Comparison of ENCODE assay signal across 12 mouse cellular contexts in the genomic region with DNA sequence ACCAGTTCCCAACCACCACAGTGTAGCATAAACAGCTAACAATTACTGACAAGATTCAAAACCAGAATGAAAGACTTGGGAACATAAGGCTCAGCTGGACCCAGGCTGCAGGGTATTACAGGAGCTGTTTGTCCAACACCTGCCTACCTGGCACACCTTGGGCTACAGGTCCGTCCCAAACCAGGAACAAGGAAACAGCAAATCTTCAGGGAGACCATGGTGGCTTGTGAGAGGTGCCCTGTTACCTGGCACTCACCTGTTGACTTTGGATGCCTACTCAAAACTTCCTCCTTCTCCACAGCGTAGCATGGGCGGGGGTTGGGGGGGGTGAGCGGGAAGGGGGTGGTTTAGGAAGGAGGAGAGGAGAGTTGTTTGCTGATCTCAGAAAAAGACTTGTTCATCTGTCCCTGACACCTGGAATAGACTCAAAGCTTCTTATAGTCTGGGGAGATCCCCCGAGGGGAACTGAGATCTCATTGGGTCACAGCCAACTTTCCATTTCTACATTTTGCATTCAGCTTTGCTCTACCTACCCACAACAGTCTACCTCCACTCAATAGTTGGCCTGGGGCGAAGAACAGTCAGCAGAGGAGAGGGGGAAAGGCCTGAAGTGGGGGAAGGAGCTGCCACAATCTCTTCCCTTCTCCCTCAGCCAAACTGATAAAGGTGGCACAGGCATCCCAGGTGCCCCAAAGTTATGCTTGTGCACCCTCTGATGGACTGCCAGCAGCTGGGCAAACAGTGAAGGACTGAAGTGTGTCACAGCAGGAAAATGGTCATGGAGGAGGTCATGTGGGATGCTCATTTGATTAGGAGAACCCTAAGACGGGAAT. TPM values are rescaled to one million over a fixed set of nuclear protein-coding genes. Genes with fewer than 3 reads are reported as not detected.
A peak's percentile ranks its signal among the peaks of the same experiment; 100 is the strongest.
DNase-seq lines count a peak whose midpoint lies in the region; ATAC-seq and TF ChIP-seq lines count a peak whose summit lies in the region.
"Had no signal": no experiment of that assay in that cellular context is flagged by ENCODE, and none has a peak within 500 bp of the region (broad histone marks: within the 10 kb centered on the region; RNA-seq: fewer than 3 reads in every experiment).

No protein-coding gene starts in this region.

- no peak overlapping the region for H3K4me3 ChIP-seq in midbrain, postnatal 0 days (ENCODE audit: low read depth, low read length)
- H3K4me3 ChIP-seq in hindbrain, embryonic 16.5 days (ENCODE audit: low read length): no peak overlapping the region
- H3K4me3 ChIP-seq: midbrain, embryonic 13.5 days had no signal

- peak; percentile 52 to 67 for DNase-seq in lung, adult 18-20 months
- DNase-seq in lung, postnatal 14 days: no peak
- DNase-seq in midbrain, postnatal 0 days (ENCODE audit: low spot score): no peak
- no peak for DNase-seq in frontal cortex, postnatal 10 days (ENCODE audit: low spot score in 2 of 2)
- DNase-seq: cerebellum, postnatal 10 days had no signal

- TF ChIP-seq CTCF in midbrain, postnatal 0 days (IDR thresholded peaks at IDR 0.05): no peak

- no peaks in the 10 kb centered on the region for H3K36me3 ChIP-seq in midbrain, postnatal 0 days (ENCODE audit: insufficient read depth, low read length)
- H3K36me3 ChIP-seq in hindbrain, embryonic 16.5 days (ENCODE audit: control insufficient read depth, insufficient read depth, low read length): no peaks in the 10 kb centered on the region
- H3K36me3 ChIP-seq: G1E; midbrain, embryonic 13.5 days had no signal

- H3K27me3 ChIP-seq in midbrain, postnatal 0 days (ENCODE audit: insufficient read depth, low read length): no peaks in the 10 kb centered on the region
- H3K27me3 ChIP-seq in hindbrain, embryonic 16.5 days (replicated peaks; ENCODE audit: control insufficient read depth, insufficient read depth, low read length): no peaks in the 10 kb centered on the region
- H3K27me3 ChIP-seq: midbrain, embryonic 13.5 days had no signal

- peak; percentile 39 to 48; a peak in 2 of 4 replicates for ATAC-seq in hematopoietic stem cell, adult 5-6 weeks (replicated peaks in 1 of 2; ENCODE audit: insufficient read depth in 1 of 2, low FRiP score in 2 of 2, low TSS enrichment in 1 of 2, low read depth in 1 of 2, poor library complexity in 2 of 2, severe bottlenecking in 2 of 2)
- ATAC-seq in megakaryocyte, adult 5-6 weeks (ENCODE audit: poor library complexity, severe bottlenecking): 0 out of 2 replicates have a peak, but pooled peaks have one; percentile 17
- ATAC-seq in midbrain, postnatal 0 days (ENCODE audit: low FRiP score): no peak
- ATAC-seq in hindbrain, embryonic 16.5 days: no peak
- ATAC-seq: midbrain, embryonic 13.5 days had no signal

- H3K4me2 ChIP-seq in midbrain, postnatal 0 days (ENCODE audit: low read depth, low read length, poor library complexity, severe bottlenecking): no peak overlapping the region
- no peak overlapping the region for H3K4me2 ChIP-seq in hindbrain, embryonic 16.5 days (ENCODE audit: low read length)
- H3K4me2 ChIP-seq: midbrain, embryonic 13.5 days had no signal

- no peak overlapping the region for H3K9ac ChIP-seq in midbrain, postnatal 0 days (replicated peaks; ENCODE audit: low read length, poor library complexity, severe bottlenecking)
- H3K9ac ChIP-seq in hindbrain, embryonic 16.5 days (ENCODE audit: low read depth, low read length): no peak overlapping the region
- H3K9ac ChIP-seq: midbrain, embryonic 13.5 days had no signal

- H3K4me1 ChIP-seq in midbrain, postnatal 0 days (ENCODE audit: insufficient read depth, low read length): no peaks in the 10 kb centered on the region
- H3K4me1 ChIP-seq in hindbrain, embryonic 16.5 days (ENCODE audit: control insufficient read depth, insufficient read depth, low read depth, low read length): no peaks in the 10 kb centered on the region
- H3K4me1 ChIP-seq: midbrain, embryonic 13.5 days had no signal

- WGBS in midbrain, postnatal 0 days: 86% methylated on average over 7 of the region's 7 CpGs
- WGBS in hindbrain, embryonic 16.5 days: 90% methylated on average over 7 of the region's 7 CpGs

- no peak overlapping the region for H3K27ac ChIP-seq in midbrain, postnatal 0 days (ENCODE audit: low read depth, low read length)
- H3K27ac ChIP-seq in hindbrain, embryonic 16.5 days (ENCODE audit: low read depth, low read length): no peak overlapping the region
- H3K27ac ChIP-seq: midbrain, embryonic 13.5 days had no signal

- no peaks in the 10 kb centered on the region for H3K9me3 ChIP-seq in midbrain, postnatal 0 days (ENCODE audit: low read length)
- no peaks in the 10 kb centered on the region for H3K9me3 ChIP-seq in hindbrain, embryonic 16.5 days (ENCODE audit: control insufficient read depth, low read length)
- H3K9me3 ChIP-seq: G1E; midbrain, embryonic 13.5 days had no signal

RNA-seq across cellular contexts. Expression of a gene that starts 6.0 kb away (rescaled TPM):
- not detected in 2 replicates for total RNA-seq in hematopoietic stem cell, adult 5-6 weeks (2017)
- total RNA-seq in megakaryocyte, adult 5-6 weeks (2015): not detected in 2 replicates
- not detected in 2 replicates for total RNA-seq in megakaryocyte, adult 5-6 weeks (2017)
- not detected in 2 replicates for total RNA-seq in midbrain, postnatal 0 days (2014; rRNA removed)
- polyA plus RNA-seq in midbrain, postnatal 0 days (2015; fragmentation: Nextera tagmentation; extraction: Ambion mirVana): not detected in 2 replicates
- polyA plus RNA-seq in hindbrain, embryonic 16.5 days (2015; fragmentation: Nextera tagmentation; extraction: Ambion mirVana): not detected in 2 replicates
- polyA plus RNA-seq: G1E; midbrain, embryonic 13.5 days; neural tube, embryonic 14.5 days had no signal

RNA-seq across cellular contexts. Expression of a gene that starts 19.8 kb away (rescaled TPM):
- total RNA-seq in hematopoietic stem cell, adult 5-6 weeks (2017): not detected in 2 replicates
- not detected in 2 replicates for total RNA-seq in megakaryocyte, adult 5-6 weeks (2015)
- total RNA-seq in megakaryocyte, adult 5-6 weeks (2017): not detected in 2 replicates
- total RNA-seq in midbrain, postnatal 0 days (2014; rRNA removed): not detected in 2 replicates
- not detected in 2 replicates for polyA plus RNA-seq in midbrain, postnatal 0 days (2015; fragmentation: Nextera tagmentation; extraction: Ambion mirVana)
- polyA plus RNA-seq in hindbrain, embryonic 16.5 days (2015; fragmentation: Nextera tagmentation; extraction: Ambion mirVana): not detected in 2 replicates
- total RNA-seq: G1E had no signal
- polyA plus RNA-seq: G1E; liver, embryonic 16.5 days; midbrain, embryonic 13.5 days; neural tube, embryonic 14.5 days had no signal

RNA-seq across cellular contexts. Expression of a gene that starts 44.9 kb away (rescaled TPM):
- not detected in 2 replicates for total RNA-seq in hematopoietic stem cell, adult 5-6 weeks (2017)
- 1.1 TPM in 1 of 2 replicates, not detected in the other for total RNA-seq in megakaryocyte, adult 5-6 weeks (2015)
- total RNA-seq in megakaryocyte, adult 5-6 weeks (2017): not detected in 2 replicates
- 0.16 TPM in 1 of 2 replicates, not detected in the other for total RNA-seq in midbrain, postnatal 0 days (2014; rRNA removed)
- polyA plus RNA-seq in midbrain, postnatal 0 days (2015; fragmentation: Nextera tagmentation; extraction: Ambion mirVana): 1.7 and 2.3 TPM in 2 replicates
- polyA plus RNA-seq in hindbrain, embryonic 16.5 days (2015; fragmentation: Nextera tagmentation; extraction: Ambion mirVana): 0.95 and 2.4 TPM in 2 replicates
- total RNA-seq: G1E had no signal
- polyA plus RNA-seq: G1E; liver, embryonic 16.5 days; midbrain, embryonic 13.5 days had no signal

Comparison
In these comparisons a context has a peak if more than half of its experiments do, and no peak if none do; other contexts are left out.
1. DNase-seq: peak in lung, adult 18-20 months (2 of 2); none in lung, postnatal 14 days (single experiment), midbrain, postnatal 0 days (single experiment) and frontal cortex, postnatal 10 days (0 of 2).
2. ATAC-seq: peak in hematopoietic stem cell, adult 5-6 weeks (2 of 2) and megakaryocyte, adult 5-6 weeks (single experiment); none in midbrain, postnatal 0 days (single experiment) and hindbrain, embryonic 16.5 days (single experiment).